Mouse (Mus musculus) forebrain, embryonic 11.5 days (tissue): Measurements from ENCODE around the gene Rag1. TPM values are rescaled to one million over a fixed set of nuclear protein-coding genes. Genes with fewer than 3 reads are reported as not detected.

Experiments used
- ATAC-seq: fragments of 200-750 bp; cut with Nextera tagmentation; replicated peaks from 2 replicates; pipeline ENCODE4 v1.8.0; 2017; ENCODE audit warnings: moderate TSS enrichment; ENCODE audit not compliant: low FRiP score
- DNase-seq: peaks from one replicate; pipeline ENCODE4 v3.0.0-alpha.2; 2017; ENCODE audit warnings: low spot score
- H3K27ac ChIP-seq: fragments of 300-500 bp; sonication (generic); 2 replicates; pipeline ENCODE4 v1.5.1; 2014; ENCODE audit warnings: low read depth, low read length
- H3K27me3 ChIP-seq: fragments of 300-500 bp; sonication (generic); 2 replicates; pipeline ENCODE4 v1.6.1; 2014; ENCODE audit warnings: mild to moderate bottlenecking, low read length, mixed read lengths; ENCODE audit not compliant: control insufficient read depth, insufficient read depth
- H3K36me3 ChIP-seq: fragments of 300-500 bp; sonication (generic); 2 replicates; pipeline ENCODE4 v1.6.1; 2014; ENCODE audit warnings: mild to moderate bottlenecking, low read length, moderate library complexity, mixed read lengths; ENCODE audit not compliant: control insufficient read depth, insufficient read depth
- H3K4me1 ChIP-seq: fragments of 300-500 bp; sonication (generic); replicated peaks from 2 replicates; pipeline ENCODE4 v1.6.1; 2014; ENCODE audit warnings: low read length, mixed read lengths; ENCODE audit not compliant: control insufficient read depth, insufficient read depth
- H3K4me2 ChIP-seq: fragments of 300-500 bp; sonication (generic); 2 replicates; pipeline ENCODE4 v1.6.1; 2014; ENCODE audit warnings: low read depth, mild to moderate bottlenecking, low read length, moderate library complexity, mixed read lengths; ENCODE audit not compliant: severe bottlenecking
- H3K4me3 ChIP-seq: fragments of 300-500 bp; sonication (generic); 2 replicates; pipeline ENCODE4 v1.5.1; 2014; ENCODE audit warnings: low read depth, low read length
- H3K9ac ChIP-seq: fragments of 300-500 bp; sonication (generic); 2 replicates; pipeline ENCODE4 v1.6.1; 2014; ENCODE audit warnings: low read length
- H3K9me3 ChIP-seq: fragments of 300-500 bp; sonication (generic); 2 replicates; pipeline ENCODE4 v1.6.1; 2016; ENCODE audit warnings: low read length, mixed read lengths; ENCODE audit not compliant: control insufficient read depth
- WGBS: fragments of 180-500 bp; shearing (Covaris S2); extraction: QIAGEN DNeasy Blood & Tissue Kit; methylation state at CpG from one replicate; pipeline ENCODE4 v1.1.7; 2014; 5-methylcytosine and 5-hydroxymethylcytosine counted together
- polyA plus RNA-seq: library from polyadenylated mRNA; unstranded; fragments of >200 nt; fragmentation: Nextera tagmentation; extraction: Ambion mirVana; gene quantifications from 2 replicates; pipeline ENCODE4 v1.2.1, GENCODE M21; 2014

Gene Rag1
- polyA plus RNA-seq, 1 experiment from 2014 or later, result 0.27 TPM

DNA sequence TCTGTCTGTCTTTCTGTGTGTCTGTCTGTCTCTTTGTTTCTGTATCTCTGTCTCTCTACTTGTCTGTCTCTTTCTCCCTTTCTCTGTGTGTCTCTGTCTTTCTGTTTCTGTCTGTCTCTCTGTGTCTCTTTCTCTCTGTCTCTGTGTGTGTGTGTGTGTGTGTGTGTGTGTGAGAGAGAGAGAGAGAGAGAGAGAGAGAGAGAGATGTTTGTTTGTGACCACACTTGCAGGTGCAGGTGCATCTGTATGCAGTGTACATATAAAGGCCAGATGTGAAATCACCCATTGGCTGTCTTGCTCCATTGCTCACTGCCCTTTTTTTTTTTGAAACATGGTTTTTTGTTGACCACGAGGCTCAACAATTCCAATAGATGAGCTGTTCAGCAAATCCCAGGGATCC lies 1.1 kb upstream of the Rag1 start:
- WGBS, result 63% methylated on average over 1 of the region's 1 CpGs
- Histone ChIP-seq H3K4me2 (no peak overlapping the region), H3K27me3 (no peaks in the 10 kb centered on the region), H3K4me3 (no peak overlapping the region), H3K27ac (no peak overlapping the region), H3K9me3 (no peaks in the 10 kb centered on the region), H3K4me1 (no peaks in the 10 kb centered on the region; the same call in 1 of the 2 replicates), H3K9ac (no peak overlapping the region), H3K36me3 (no peaks in the 10 kb centered on the region)
- no peak for DNase-seq
- no peak for ATAC-seq

DNA sequence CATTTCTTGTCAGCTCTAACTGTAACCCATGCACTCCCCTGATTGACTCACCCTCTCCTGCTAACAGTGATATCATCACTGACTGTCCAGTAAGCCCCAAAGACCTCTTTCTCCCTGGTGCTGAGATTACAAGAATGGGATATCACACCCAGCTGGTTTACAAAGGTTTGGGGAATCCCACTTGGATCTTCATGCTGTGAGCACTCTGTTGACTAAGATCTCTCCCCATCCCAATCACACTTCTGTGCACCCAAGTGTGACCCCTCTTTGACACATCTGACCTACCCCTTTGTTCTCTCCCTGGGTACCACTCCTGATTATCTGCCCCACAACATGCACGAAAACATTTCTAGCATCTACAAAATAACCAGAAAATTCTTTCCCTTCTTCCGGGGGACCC lies 940 bp downstream of the Rag1 start:
- ATAC-seq (no peak), DNase-seq (no peak)
- no peak overlapping the region for H3K27ac ChIP-seq
- no peaks in the 10 kb centered on the region for H3K36me3 ChIP-seq
- 49% methylated on average over 2 of the region's 2 CpGs for WGBS
- no peaks in the 10 kb centered on the region for H3K9me3 ChIP-seq
- H3K9ac ChIP-seq, result no peak overlapping the region
- H3K27me3 ChIP-seq, result no peaks in the 10 kb centered on the region
- no peak overlapping the region for H3K4me2 ChIP-seq
- no peak overlapping the region for H3K4me3 ChIP-seq
- H3K4me1 ChIP-seq, result no peaks in the 10 kb centered on the region; the same call in 1 of the 2 replicates

DNA sequence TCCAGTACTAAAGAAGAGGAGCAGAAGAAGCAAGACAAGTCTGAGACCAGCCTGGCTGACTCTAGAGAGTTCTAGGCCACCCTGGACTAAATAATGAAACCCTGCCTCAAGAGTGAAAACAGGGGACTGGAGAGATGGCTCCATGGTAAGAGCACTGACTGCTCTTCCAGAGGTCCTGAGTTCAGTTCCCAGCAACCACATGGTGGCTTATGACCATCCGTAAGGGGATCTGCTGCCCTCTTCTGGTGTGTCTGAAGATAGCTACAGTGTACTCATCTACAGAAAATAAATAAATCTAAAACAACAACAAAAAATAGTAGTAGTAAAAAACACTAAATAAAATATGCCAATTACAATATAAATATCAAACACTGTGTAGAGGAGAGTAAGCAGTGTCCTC lies 3.5 kb downstream of the Rag1 start:
- Histone ChIP-seq H3K4me2 (no peak overlapping the region), H3K27ac (no peak overlapping the region), H3K27me3 (no peaks in the 10 kb centered on the region), H3K9ac (no peak overlapping the region), H3K9me3 (no peaks in the 10 kb centered on the region), H3K4me3 (no peak overlapping the region), H3K36me3 (no peaks in the 10 kb centered on the region), H3K4me1 (no peaks in the 10 kb centered on the region)
- 80% methylated on average over 1 of the region's 1 CpGs for WGBS
- ATAC-seq (no peak), DNase-seq (no peak)

DNA sequence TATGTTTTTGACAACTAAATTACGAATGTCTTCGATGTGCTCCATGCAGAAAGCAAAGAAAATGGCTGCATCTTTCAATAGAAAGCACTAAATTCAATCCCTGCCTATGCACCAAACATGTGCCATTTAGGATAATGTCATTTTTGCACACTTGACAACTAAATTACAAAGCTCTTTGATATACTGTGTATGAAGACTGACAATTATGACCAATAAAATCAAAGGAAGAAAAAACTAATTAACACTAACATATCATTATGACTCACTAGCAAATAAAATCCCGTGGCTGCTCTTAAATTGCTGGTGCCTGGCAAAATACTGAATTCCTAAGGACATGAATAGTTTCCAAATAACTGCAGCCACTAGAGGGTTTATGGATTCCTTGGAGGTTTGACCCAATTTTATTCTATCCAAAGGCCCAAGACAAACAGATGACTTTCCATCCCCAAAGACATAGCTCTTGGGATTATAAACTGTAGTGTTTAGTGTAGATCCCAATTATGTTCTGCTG lies 9.4 kb downstream of the Rag1 start:
- ATAC-seq, result no peak
- no peak overlapping the region for H3K27ac ChIP-seq
- no peak for DNase-seq
- no peak overlapping the region for H3K4me3 ChIP-seq
- no peak overlapping the region for H3K4me2 ChIP-seq
- no peaks in the 10 kb centered on the region for H3K27me3 ChIP-seq
- no peak overlapping the region for H3K9ac ChIP-seq
- no peaks in the 10 kb centered on the region for H3K4me1 ChIP-seq
- 78% methylated on average over 3 of the region's 3 CpGs for WGBS
- H3K9me3 ChIP-seq, result no peaks in the 10 kb centered on the region
- H3K36me3 ChIP-seq, result no peaks in the 10 kb centered on the region

DNA sequence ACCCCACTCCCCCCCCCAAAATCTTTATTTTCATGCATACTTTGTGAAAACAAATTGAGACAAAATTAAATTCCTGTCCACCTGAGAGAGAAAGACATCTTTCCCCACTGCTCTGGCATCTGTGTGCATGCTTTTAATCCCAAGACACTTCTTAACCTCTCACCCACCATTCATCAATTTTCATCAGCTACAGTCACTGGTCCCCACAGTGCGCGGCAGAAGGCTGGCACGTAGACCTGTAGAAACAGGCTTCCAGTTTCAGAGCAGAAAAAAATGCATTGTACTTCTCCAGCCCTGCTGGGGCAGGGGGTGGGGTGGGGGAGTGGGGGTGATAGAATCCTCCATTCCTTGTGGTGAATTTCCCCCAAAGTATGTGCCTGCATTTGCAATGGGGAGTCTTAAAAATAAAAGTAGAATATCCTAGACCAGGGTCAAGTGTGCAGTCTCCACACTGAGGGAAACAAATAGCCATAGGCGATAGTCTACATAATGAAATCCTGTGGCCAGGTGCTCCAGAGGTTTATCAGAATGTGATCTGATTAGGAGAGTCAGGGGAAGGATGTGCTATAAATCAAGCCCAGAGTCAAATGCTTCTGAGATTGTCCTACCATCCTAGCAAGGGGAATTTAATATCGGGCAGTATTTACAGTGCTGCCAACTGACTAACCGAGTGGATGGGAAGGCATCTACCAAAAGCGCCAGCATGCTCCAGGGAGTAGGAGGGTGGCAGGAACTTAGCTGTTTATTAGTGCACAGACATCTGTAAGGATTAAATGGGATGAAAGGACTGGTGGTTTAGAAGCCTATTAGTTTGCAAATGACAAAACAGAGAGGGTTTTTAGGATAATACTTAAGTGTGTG lies 10.1 kb downstream of the Rag1 start:
- DNase-seq (no peak), ATAC-seq (no peak)
- WGBS, result 79% methylated on average over 7 of the region's 7 CpGs
- Histone ChIP-seq H3K27me3 (no peaks in the 10 kb centered on the region), H3K4me3 (no peak overlapping the region), H3K9ac (no peak overlapping the region), H3K36me3 (no peaks in the 10 kb centered on the region), H3K4me1 (no peaks in the 10 kb centered on the region), H3K9me3 (no peaks in the 10 kb centered on the region), H3K27ac (no peak overlapping the region), H3K4me2 (no peak overlapping the region)

DNA sequence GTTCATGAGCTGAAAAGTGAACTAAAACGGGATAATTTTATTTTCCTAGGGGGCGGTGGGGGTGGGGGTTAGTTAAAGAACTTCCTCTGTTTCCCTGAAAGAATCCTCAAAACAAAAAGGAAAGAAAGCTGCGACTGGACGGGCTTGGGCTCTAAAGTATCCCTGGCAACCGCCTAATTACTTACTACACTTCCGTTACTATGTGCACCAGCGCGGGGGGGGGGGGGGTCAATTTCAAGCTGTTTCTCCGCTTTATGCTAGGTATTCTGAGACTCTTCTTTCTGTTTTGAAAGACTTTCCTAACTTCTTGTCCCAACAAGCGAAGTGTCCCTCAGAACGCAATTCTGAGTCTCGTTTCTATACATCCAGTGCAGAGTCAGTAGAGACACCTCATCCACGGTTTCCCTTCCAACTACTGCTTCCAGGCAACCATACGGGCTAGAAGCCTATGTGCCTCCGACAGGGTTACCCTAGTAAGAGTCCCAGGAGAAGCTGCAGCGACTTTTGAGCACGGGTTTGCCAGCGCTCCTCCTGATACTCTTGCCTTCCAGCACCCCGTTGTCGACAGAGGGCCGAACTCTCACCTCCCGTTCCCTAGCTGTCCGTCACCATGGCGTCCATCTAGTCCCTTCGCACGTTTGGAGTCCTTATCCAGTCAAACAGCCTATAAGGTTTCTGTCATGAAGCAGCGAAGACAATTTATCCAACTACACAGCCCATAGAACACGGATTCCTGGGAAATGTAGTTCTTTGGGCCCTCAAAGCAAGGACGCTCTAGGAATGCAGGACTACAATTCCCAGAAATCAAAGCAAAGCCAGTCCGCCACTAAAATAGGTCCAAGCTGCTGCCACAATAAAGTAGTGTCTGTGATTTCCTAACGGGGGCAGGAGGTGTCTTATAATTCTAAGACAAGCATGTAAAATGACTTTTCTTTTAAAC lies 20.7 kb downstream of the Rag1 start:
- H3K9ac ChIP-seq, result peak overlapping the region; percentile 64
- H3K27ac ChIP-seq, result peak overlapping the region; percentile 70
- under 1% methylated on average over 31 of the region's 31 CpGs for WGBS
- peak overlapping the region; percentile 58 for H3K4me3 ChIP-seq
- H3K4me2 ChIP-seq, result peak overlapping the region; percentile 55
- no peaks in the 10 kb centered on the region for H3K27me3 ChIP-seq
- ATAC-seq (peak; percentile 98), DNase-seq (peak; percentile 82)
- no peaks in the 10 kb centered on the region for H3K4me1 ChIP-seq
- no peaks in the 10 kb centered on the region for H3K9me3 ChIP-seq
- no peaks in the 10 kb centered on the region for H3K36me3 ChIP-seq

DNA sequence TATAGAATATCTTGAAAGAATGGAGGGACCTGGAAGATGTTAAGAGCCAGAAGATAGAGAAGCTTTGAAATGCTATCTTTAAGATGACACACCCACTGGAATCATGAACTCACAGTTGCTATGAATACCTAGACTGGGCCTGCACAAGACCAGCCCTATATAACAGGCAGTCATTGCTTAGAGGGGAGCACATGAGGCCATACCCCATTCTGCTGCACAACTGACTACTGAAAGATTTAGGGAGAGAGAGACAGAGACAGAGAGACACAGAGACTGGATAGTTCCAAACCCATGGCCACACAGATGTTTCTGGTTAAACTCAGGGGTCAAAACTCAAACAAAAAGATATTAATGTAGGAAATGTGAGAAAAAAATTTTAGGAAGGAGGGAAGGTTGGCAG lies 22.1 kb downstream of the Rag1 start:
- no peaks in the 10 kb centered on the region for H3K27me3 ChIP-seq
- H3K4me1 ChIP-seq, result 0 out of 2 replicates have a peak, but pooled peaks cover 2% of the 10 kb centered on the region
- ATAC-seq, result no peak
- DNase-seq, result no peak
- no peak overlapping the region for H3K27ac ChIP-seq
- H3K9me3 ChIP-seq, result no peaks in the 10 kb centered on the region
- no peak overlapping the region for H3K4me3 ChIP-seq
- no peaks in the 10 kb centered on the region for H3K36me3 ChIP-seq
- H3K9ac ChIP-seq, result no peak overlapping the region
- H3K4me2 ChIP-seq, result no peak overlapping the region

DNA sequence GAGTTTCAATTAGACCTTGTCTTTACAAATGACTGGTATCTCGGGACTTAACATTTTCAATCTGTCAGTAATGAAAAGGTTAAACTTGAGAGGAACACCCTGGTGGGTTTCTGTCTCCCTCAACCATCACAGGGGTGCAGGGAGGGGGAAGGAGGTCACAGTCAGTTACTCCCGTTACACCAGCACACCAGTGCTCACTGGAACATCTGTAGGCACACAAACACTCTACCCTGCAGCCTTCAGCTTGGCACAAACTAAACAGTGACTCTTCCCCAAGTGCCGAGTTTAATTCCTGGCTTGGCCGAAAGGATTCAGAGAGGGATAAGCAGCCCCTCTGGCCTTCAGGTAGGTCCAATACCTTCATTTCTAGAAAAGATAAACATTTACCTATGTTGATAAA lies 24.8 kb downstream of the Rag1 start, which contains the start of gene Rag2:
Rag2 (plus strand) TSS at position 193 of the 400 bp plus-strand sequence.
- no peak within 1 kb of the TSS for H3K27ac ChIP-seq
- no peak within 1 kb of the TSS for H3K9ac ChIP-seq
- ATAC-seq (no peak), DNase-seq (no peak)
- H3K36me3 ChIP-seq, result no peaks in the 10 kb centered on the region
- no peaks in the 10 kb centered on the region for H3K9me3 ChIP-seq
- no peak within 1 kb of the TSS for H3K4me2 ChIP-seq
- 72% methylated on average over 4 of the region's 4 CpGs for WGBS
- H3K4me3 ChIP-seq, result no peak within 1 kb of the TSS
- H3K4me1 ChIP-seq, result 0 out of 2 replicates have a peak, but pooled peaks cover 2% of the 10 kb centered on the region
- H3K27me3 ChIP-seq, result no peaks in the 10 kb centered on the region
